Mouse (Mus musculus) brain, embryonic 14.5 days (tissue): ENCODE measurements at regions not wholly inside any gene's neighbourhood (a gene's known extent, or its start where the extent isn't known, plus 50 kb on each side); places are given as distances from the start of the nearest gene placed in this dataset.

Source experiments
- CTCF ChIP-seq: fragments of 200-500 bp; IDR thresholded peaks from 2 replicates; pipeline ENCODE4 v1.5.1; 2012; ENCODE audit warnings: inconsistent platforms, mild to moderate bottlenecking, moderate library complexity, borderline replicate concordance; ENCODE audit not compliant: insufficient read depth, insufficient read length; ENCODE audit errors: extremely low read depth
- POLR2A ChIP-seq: fragments of 200-500 bp; IDR thresholded peaks from 2 replicates; pipeline ENCODE4 v1.6.1; 2012; ENCODE audit warnings: mild to moderate bottlenecking, inconsistent platforms, borderline replicate concordance; ENCODE audit not compliant: poor library complexity, insufficient read depth, insufficient read length, severe bottlenecking; ENCODE audit errors: extremely low read depth

GRCm38 (mm10) chr5:64701780-64702231 is 101.4 kb upstream of the Klf3 start:
- TF ChIP-seq CTCF (no peak), POLR2A (no peak)
